Mouse (Mus musculus) cerebral cortex, adult 2 months (tissue): ENCODE measurements around the gene Gm15737.

Experiments used
- WGBS: fragments of 180-500 bp; shearing (Covaris S2); methylation state at CpG from one replicate; pipeline ENCODE4 v1.1.7; 2018; 5-methylcytosine and 5-hydroxymethylcytosine counted together

The Gm15737 gene

GRCm38 (mm10) chr6:92869089-92869581, at the start of gene Gm15737:
TSS of gene Gm15737 (plus strand) at chr6:92869357.
- WGBS: 39% methylated on average over 4 of the region's 4 CpGs

GRCm38 (mm10) chr6:92821606-92822005, 47.6 kb upstream of the Gm15737 start:
- WGBS: 65% methylated on average over 5 of the region's 5 CpGs

- WGBS: 79% methylated on average over 6 of the region's 6 CpGs
Measured at GRCm38 (mm10) chr6:92822006-92822405, 47.2 kb upstream of the Gm15737 start.

- WGBS: 82% methylated on average over 7 of the region's 7 CpGs
Measured at GRCm38 (mm10) chr6:92823991-92824390, 45.2 kb upstream of the Gm15737 start.

- 82% methylated on average over 5 of the region's 5 CpGs for WGBS
Measured at GRCm38 (mm10) chr6:92826561-92826960, 42.6 kb upstream of the Gm15737 start.

- WGBS: 63% methylated on average over 5 of the region's 5 CpGs
Measured at GRCm38 (mm10) chr6:92827360-92827759, 41.8 kb upstream of the Gm15737 start.

GRCm38 (mm10) chr6:92829148-92829547, 40.0 kb upstream of the Gm15737 start:
- 97% methylated on average over 2 of the region's 2 CpGs for WGBS

GRCm38 (mm10) chr6:92831106-92831505, 38.1 kb upstream of the Gm15737 start:
- WGBS: 98% methylated on average over 2 of the region's 2 CpGs

- WGBS: 68% methylated on average over 2 of the region's 2 CpGs
Measured at GRCm38 (mm10) chr6:92842000-92842399, 27.2 kb upstream of the Gm15737 start.

GRCm38 (mm10) chr6:92843474-92843873, 25.7 kb upstream of the Gm15737 start:
- 86% methylated on average over 2 of the region's 2 CpGs for WGBS

GRCm38 (mm10) chr6:92845898-92846297, 23.3 kb upstream of the Gm15737 start:
- 80% methylated on average over 8 of the region's 8 CpGs for WGBS

GRCm38 (mm10) chr6:92846614-92847013, 22.5 kb upstream of the Gm15737 start:
- WGBS: 74% methylated on average over 4 of the region's 4 CpGs

- 93% methylated on average over 9 of the region's 9 CpGs for whole genome bisulfite sequencing
Measured at GRCm38 (mm10) chr6:92849208-92849607, 19.9 kb upstream of the Gm15737 start.

- 14% methylated on average over 5 of the region's 5 CpGs for WGBS
Measured at GRCm38 (mm10) chr6:92850250-92850649, 18.9 kb upstream of the Gm15737 start.

- WGBS: 94% methylated on average over 4 of the region's 4 CpGs
Measured at GRCm38 (mm10) chr6:92854873-92855272, 14.3 kb upstream of the Gm15737 start.

GRCm38 (mm10) chr6:92857761-92858160, 11.4 kb upstream of the Gm15737 start:
- WGBS: 94% methylated on average over 13 of the region's 13 CpGs

GRCm38 (mm10) chr6:92858721-92859510, 10.2 kb upstream of the Gm15737 start:
- 84% methylated on average over 12 of the region's 12 CpGs for WGBS

GRCm38 (mm10) chr6:92860285-92860912, 8.8 kb upstream of the Gm15737 start:
- 84% methylated on average over 5 of the region's 5 CpGs for WGBS

GRCm38 (mm10) chr6:92862599-92862998, 6.6 kb upstream of the Gm15737 start:
- 85% methylated on average over 9 of the region's 9 CpGs for WGBS

- WGBS: 84% methylated on average over 16 of the region's 16 CpGs
Measured at GRCm38 (mm10) chr6:92869582-92870219, 544 bp downstream of the Gm15737 start.

- 70% methylated on average over 4 of the region's 4 CpGs for WGBS
Measured at GRCm38 (mm10) chr6:92871813-92872212, 2.7 kb downstream of the Gm15737 start.

GRCm38 (mm10) chr6:92872766-92873165, 3.6 kb downstream of the Gm15737 start:
- 83% methylated on average over 10 of the region's 10 CpGs for WGBS
